Mouse (Mus musculus) adrenal gland, postnatal 25 days (tissue): ENCODE results near the gene Car2. TPM values are rescaled to one million over a fixed set of nuclear protein-coding genes. Genes with fewer than 3 reads are reported as not detected.

ENCODE experiments used
- DNase-seq: peaks from one replicate; pipeline ENCODE4 v3.0.0; 2021; ENCODE audit warnings: mixed read lengths
- long read RNA-seq: library from polyadenylated mRNA; stranded (forward); transcript quantifications from one replicate; pipeline ENCODE4 v2.0.0, GENCODE M21; 2021
- total RNA-seq: library from RNA; stranded (reverse); gene quantifications from 2 replicates; pipeline ENCODE4 v1.2.3, GENCODE M21; 2021

The Car2 gene
- total RNA-seq: 33.1 and 41.1 TPM in 2 replicates
- long read RNA-seq, transcript Car2-201 (7 exons, 1,788 nt): major isoform, 50 of 67 reads
- long read RNA-seq, partial matches to known transcripts: 7 of 67 reads
- long read RNA-seq, other reads (novel, unspliced or antisense): 9 of 67 reads

- DNase-seq: peak; percentile 88
Observed at GRCm38 (mm10) chr3:14886102-14887098, at the start of gene Car2. Gene Car2, plus strand, starts transcription at chr3:14886273.

GRCm38 (mm10) chr3:14838936-14839335 is 47.1 kb upstream of the Car2 start:
- no peak for DNase-seq

GRCm38 (mm10) chr3:14839466-14840118 is 46.5 kb upstream of the Car2 start:
- DNase-seq: no peak

- no peak for DNase-seq
Observed at GRCm38 (mm10) chr3:14848587-14849254, 37.4 kb upstream of the Car2 start.

- DNase-seq: no peak
Observed at GRCm38 (mm10) chr3:14853966-14854365, 32.1 kb upstream of the Car2 start.

- DNase-seq: no peak
Observed at GRCm38 (mm10) chr3:14854446-14854845, 31.6 kb upstream of the Car2 start.

- DNase-seq: no peak
Observed at GRCm38 (mm10) chr3:14857874-14858273, 28.2 kb upstream of the Car2 start.

- DNase-seq: no peak
Observed at GRCm38 (mm10) chr3:14860291-14860690, 25.8 kb upstream of the Car2 start.

- no peak for DNase-seq
Observed at GRCm38 (mm10) chr3:14861165-14861564, 24.9 kb upstream of the Car2 start.

GRCm38 (mm10) chr3:14861787-14862186 is 24.3 kb upstream of the Car2 start:
- DNase-seq: no peak

- DNase-seq: no peak
Observed at GRCm38 (mm10) chr3:14862654-14863021, 23.4 kb upstream of the Car2 start.

- peak; percentile 17 for DNase-seq
Observed at GRCm38 (mm10) chr3:14863022-14863711, 22.9 kb upstream of the Car2 start, which contains the start of gene Car3. Gene Car3, plus strand, starts transcription at chr3:14863512.

GRCm38 (mm10) chr3:14863922-14864321 is 22.2 kb upstream of the Car2 start:
- no peak for DNase-seq

- DNase-seq: no peak
Observed at GRCm38 (mm10) chr3:14865941-14866340, 20.1 kb upstream of the Car2 start.

- peak; percentile 73 for DNase-seq
Observed at GRCm38 (mm10) chr3:14869779-14870178, 16.3 kb upstream of the Car2 start.

- no peak for DNase-seq
Observed at GRCm38 (mm10) chr3:14870528-14870927, 15.5 kb upstream of the Car2 start.

- DNase-seq: no peak
Observed at GRCm38 (mm10) chr3:14871386-14871785, 14.7 kb upstream of the Car2 start.

- no peak for DNase-seq
Observed at GRCm38 (mm10) chr3:14874402-14875040, 11.6 kb upstream of the Car2 start.

GRCm38 (mm10) chr3:14876325-14876918 is 9.7 kb upstream of the Car2 start:
- no peak for DNase-seq

- no peak for DNase-seq
Observed at GRCm38 (mm10) chr3:14877251-14877909, 8.7 kb upstream of the Car2 start.
